Mouse (Mus musculus) limb, embryonic 13.5 days (tissue): ENCODE measurements around the gene Rnf185. TPM values are rescaled to one million over a fixed set of nuclear protein-coding genes. Genes with fewer than 3 reads are reported as not detected.

Experiments
- ATAC-seq: fragments of 200-750 bp; cut with Nextera tagmentation; 2 replicates; pipeline ENCODE4 v1.8.0; 2017; ENCODE audit warnings: low read depth, moderate number of reproducible peaks, moderate TSS enrichment; ENCODE audit not compliant: low FRiP score
- H3K27ac ChIP-seq: fragments of 300-500 bp; sonication (generic); 2 replicates; pipeline ENCODE4 v1.5.1; 2015; ENCODE audit warnings: inconsistent platforms, mild to moderate bottlenecking, moderate library complexity
- H3K27me3 ChIP-seq: fragments of 300-500 bp; sonication (generic); 2 replicates; pipeline ENCODE4 v1.6.1; 2015; ENCODE audit warnings: mild to moderate bottlenecking, inconsistent platforms
- H3K36me3 ChIP-seq: fragments of 300-500 bp; sonication (generic); 2 replicates; pipeline ENCODE4 v1.6.1; 2015; ENCODE audit warnings: inconsistent platforms, mild to moderate bottlenecking, moderate library complexity
- H3K4me1 ChIP-seq: fragments of 300-500 bp; sonication (generic); 2 replicates; pipeline ENCODE4 v1.6.1; 2015; ENCODE audit warnings: inconsistent platforms
- H3K4me2 ChIP-seq: fragments of 300-500 bp; sonication (generic); replicated peaks from 2 replicates; pipeline ENCODE4 v1.6.1; 2015; ENCODE audit warnings: inconsistent platforms, mild to moderate bottlenecking, moderate library complexity
- H3K4me3 ChIP-seq: fragments of 300-500 bp; sonication (generic); 2 replicates; pipeline ENCODE4 v1.5.1; 2015; ENCODE audit warnings: moderate library complexity, mild to moderate bottlenecking, inconsistent platforms
- H3K9ac ChIP-seq: fragments of 300-500 bp; sonication (generic); 2 replicates; pipeline ENCODE4 v1.6.1; 2015; ENCODE audit warnings: mild to moderate bottlenecking, inconsistent platforms
- H3K9me3 ChIP-seq: fragments of 300-500 bp; sonication (generic); 2 replicates; pipeline ENCODE4 v1.6.1; 2016; ENCODE audit warnings: inconsistent platforms
- WGBS: fragments of 180-500 bp; shearing (Covaris S2); methylation state at CpG from one replicate; pipeline ENCODE4 v1.1.7; 2015; 5-methylcytosine and 5-hydroxymethylcytosine counted together
- polyA plus RNA-seq: library from polyadenylated mRNA; unstranded; fragments of >200 nt; fragmentation: Nextera tagmentation; extraction: Ambion mirVana; gene quantifications from 2 replicates; pipeline ENCODE4 v1.2.1, GENCODE M21; 2015

The Rnf185 gene
- polyA plus RNA-seq, 1 experiment from 2014 or later = 41.3 TPM

- H3K4me3 ChIP-seq = no peak overlapping the region
- no peaks in the 10 kb centered on the region for H3K27me3 ChIP-seq
- no peak overlapping the region for H3K4me2 ChIP-seq
- H3K27ac ChIP-seq = no peak overlapping the region
- no peaks in the 10 kb centered on the region for H3K36me3 ChIP-seq
- ATAC-seq = no peak
- no peaks in the 10 kb centered on the region for H3K9me3 ChIP-seq
- no peak overlapping the region for H3K9ac ChIP-seq
- no peaks in the 10 kb centered on the region for H3K4me1 ChIP-seq
Observed at GRCm38 (mm10) chr11:3441696-3442443, 10.3 kb downstream of the Rnf185 start.

GRCm38 (mm10) chr11:3437621-3438020 is 14.5 kb downstream of the Rnf185 start:
- Histone ChIP-seq H3K4me3 (no peak overlapping the region), H3K27ac (no peak overlapping the region), H3K9ac (no peak overlapping the region), H3K9me3 (no peaks in the 10 kb centered on the region), H3K4me1 (no peaks in the 10 kb centered on the region), H3K27me3 (no peaks in the 10 kb centered on the region), H3K36me3 (peaks cover 5% of the 10 kb centered on the region; the same call in 1 of the 2 replicates), H3K4me2 (no peak overlapping the region)
- no peak for ATAC-seq
- 95% methylated on average over 1 of the region's 1 CpGs for WGBS

- whole genome bisulfite sequencing = 73% methylated on average over 4 of the region's 4 CpGs
- Histone ChIP-seq H3K9me3 (no peaks in the 10 kb centered on the region), H3K4me2 (no peak overlapping the region), H3K36me3 (peaks cover 14% of the 10 kb centered on the region; the same call in 1 of the 2 replicates), H3K27me3 (no peaks in the 10 kb centered on the region), H3K9ac (no peak overlapping the region), H3K4me3 (no peak overlapping the region), H3K27ac (no peak overlapping the region), H3K4me1 (no peaks in the 10 kb centered on the region)
- no peak for ATAC-seq
Observed at GRCm38 (mm10) chr11:3433809-3434208, 18.4 kb downstream of the Rnf185 start.

- Histone ChIP-seq H3K4me2 (no peak overlapping the region), H3K4me3 (no peak overlapping the region), H3K4me1 (no peaks in the 10 kb centered on the region), H3K9ac (no peak overlapping the region; the same call in 1 of the 2 replicates), H3K36me3 (peaks cover 14% of the 10 kb centered on the region; the same call in 1 of the 2 replicates), H3K27me3 (no peaks in the 10 kb centered on the region), H3K27ac (no peak overlapping the region), H3K9me3 (no peaks in the 10 kb centered on the region)
- 93% methylated on average over 6 of the region's 6 CpGs for WGBS
- no peak for ATAC-seq
Observed at GRCm38 (mm10) chr11:3431976-3432603, 20.1 kb downstream of the Rnf185 start.

GRCm38 (mm10) chr11:3431515-3431914 is 20.6 kb downstream of the Rnf185 start:
- H3K4me2 ChIP-seq = no peak overlapping the region
- H3K27me3 ChIP-seq = no peaks in the 10 kb centered on the region
- H3K4me1 ChIP-seq = no peaks in the 10 kb centered on the region
- ATAC-seq = no peak
- no peak overlapping the region for H3K27ac ChIP-seq
- WGBS = 92% methylated on average over 3 of the region's 3 CpGs
- H3K9me3 ChIP-seq = no peaks in the 10 kb centered on the region
- H3K4me3 ChIP-seq = no peak overlapping the region
- H3K9ac ChIP-seq = no peak overlapping the region
- H3K36me3 ChIP-seq = peaks cover 12% of the 10 kb centered on the region; the same call in 1 of the 2 replicates

- Histone ChIP-seq H3K36me3 (peaks cover 37% of the 10 kb centered on the region), H3K4me3 (no peak overlapping the region), H3K27ac (no peak overlapping the region), H3K27me3 (no peaks in the 10 kb centered on the region), H3K9ac (no peak overlapping the region), H3K4me1 (no peaks in the 10 kb centered on the region), H3K4me2 (no peak overlapping the region), H3K9me3 (no peaks in the 10 kb centered on the region)
- no peak for ATAC-seq
- WGBS = 87% methylated on average over 7 of the region's 7 CpGs
Observed at GRCm38 (mm10) chr11:3428632-3429031, 23.5 kb downstream of the Rnf185 start.

- no peak overlapping the region for H3K4me2 ChIP-seq
- H3K4me1 ChIP-seq = no peaks in the 10 kb centered on the region
- peaks cover 45% of the 10 kb centered on the region for H3K36me3 ChIP-seq
- 81% methylated on average over 3 of the region's 3 CpGs for WGBS
- H3K27me3 ChIP-seq = no peaks in the 10 kb centered on the region
- no peak for ATAC-seq
- H3K9me3 ChIP-seq = no peaks in the 10 kb centered on the region
- H3K27ac ChIP-seq = no peak overlapping the region
- H3K9ac ChIP-seq = no peak overlapping the region
- no peak overlapping the region for H3K4me3 ChIP-seq
Observed at GRCm38 (mm10) chr11:3427697-3428230, 24.4 kb downstream of the Rnf185 start.

GRCm38 (mm10) chr11:3422242-3422641 is 29.9 kb downstream of the Rnf185 start:
- no peak for ATAC-seq
- WGBS = 79% methylated on average over 4 of the region's 4 CpGs
- Histone ChIP-seq H3K27me3 (no peaks in the 10 kb centered on the region), H3K9me3 (no peaks in the 10 kb centered on the region), H3K36me3 (peaks cover 64% of the 10 kb centered on the region), H3K4me1 (no peaks in the 10 kb centered on the region), H3K9ac (no peak overlapping the region), H3K4me3 (no peak overlapping the region), H3K27ac (no peak overlapping the region), H3K4me2 (no peak overlapping the region)

- 81% methylated on average over 4 of the region's 4 CpGs for WGBS
- peaks cover 67% of the 10 kb centered on the region for H3K36me3 ChIP-seq
- H3K4me2 ChIP-seq = no peak overlapping the region
- no peaks in the 10 kb centered on the region for H3K9me3 ChIP-seq
- H3K27ac ChIP-seq = no peak overlapping the region
- H3K9ac ChIP-seq = no peak overlapping the region
- no peaks in the 10 kb centered on the region for H3K27me3 ChIP-seq
- H3K4me1 ChIP-seq = no peaks in the 10 kb centered on the region
- no peak overlapping the region for H3K4me3 ChIP-seq
- no peak for ATAC-seq
Observed at GRCm38 (mm10) chr11:3418741-3419140, 33.4 kb downstream of the Rnf185 start.

- 79% methylated on average over 6 of the region's 6 CpGs for WGBS
Observed at GRCm38 (mm10) chr11:3417795-3418194, 34.4 kb downstream of the Rnf185 start.

GRCm38 (mm10) chr11:3416399-3416798 is 35.8 kb downstream of the Rnf185 start:
- no peak overlapping the region for H3K9ac ChIP-seq
- no peaks in the 10 kb centered on the region for H3K4me1 ChIP-seq
- no peak overlapping the region for H3K4me3 ChIP-seq
- no peak overlapping the region for H3K27ac ChIP-seq
- no peak for ATAC-seq
- H3K4me2 ChIP-seq = no peak overlapping the region
- no peaks in the 10 kb centered on the region for H3K27me3 ChIP-seq
- peaks cover 58% of the 10 kb centered on the region for H3K36me3 ChIP-seq
- H3K9me3 ChIP-seq = no peaks in the 10 kb centered on the region
- WGBS = 91% methylated on average over 3 of the region's 3 CpGs

More at GRCm38 (mm10) chr11:3417795-3418194, 34.4 kb downstream of the Rnf185 start:
- Histone ChIP-seq H3K9ac (no peak overlapping the region), H3K36me3 (peaks cover 60% of the 10 kb centered on the region), H3K27me3 (no peaks in the 10 kb centered on the region), H3K9me3 (no peaks in the 10 kb centered on the region), H3K4me2 (no peak overlapping the region), H3K27ac (no peak overlapping the region), H3K4me1 (no peaks in the 10 kb centered on the region), H3K4me3 (no peak overlapping the region)
- ATAC-seq = no peak

- Histone ChIP-seq H3K4me3 (no peak overlapping the region), H3K4me1 (peaks cover 12% of the 10 kb centered on the region), H3K9ac (no peak overlapping the region), H3K27ac (no peak overlapping the region), H3K4me2 (no peak overlapping the region), H3K27me3 (no peaks in the 10 kb centered on the region), H3K9me3 (no peaks in the 10 kb centered on the region), H3K36me3 (peaks cover 29% of the 10 kb centered on the region)
- no peak for ATAC-seq
- 82% methylated on average over 3 of the region's 3 CpGs for WGBS
Observed at GRCm38 (mm10) chr11:3412111-3412510, 40.1 kb downstream of the Rnf185 start.
